Mouse (Mus musculus): ENCODE results near the gene Drd5.

DNA sequence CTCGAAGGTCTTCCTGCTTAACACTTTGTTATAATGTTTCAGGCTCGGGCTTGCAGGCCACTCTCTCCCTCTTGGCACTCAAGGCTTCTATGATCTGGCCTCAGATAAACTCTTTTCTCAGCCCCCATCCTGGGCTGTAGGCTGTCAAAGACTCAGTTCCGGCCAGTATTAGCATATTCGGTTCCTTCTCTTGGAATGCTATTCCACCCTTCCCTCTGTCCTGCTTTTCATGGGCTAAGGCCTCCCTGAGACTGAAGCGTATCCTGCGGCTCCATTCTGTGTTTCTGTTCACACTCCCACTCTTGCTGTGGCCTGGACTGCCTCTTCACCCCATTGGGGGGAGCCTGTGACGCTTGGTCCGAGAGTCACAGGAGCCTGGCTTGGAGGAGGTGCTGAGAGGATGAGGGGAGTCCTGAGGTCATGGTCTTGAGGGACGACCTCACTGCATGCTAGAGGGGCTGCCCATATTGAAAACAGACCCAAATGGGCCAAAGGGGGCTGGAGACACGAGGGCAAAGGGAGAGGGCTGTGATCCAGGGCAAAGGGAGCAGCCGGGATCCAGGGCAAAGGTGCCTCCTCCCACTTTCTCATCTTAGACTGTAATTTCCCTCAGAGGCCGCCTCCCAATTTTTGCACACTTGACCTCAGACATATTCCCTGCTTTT, 41.1 kb upstream of the Drd5 start:
- TF ChIP-seq POLR2A (IDR thresholded peaks at IDR 0.05; ENCODE audit: borderline replicate concordance, low read depth, low read length) (no peak), CTCF (IDR thresholded peaks at IDR 0.05; ENCODE audit: low read depth, low read length) (no peak)

All from bone marrow macrophage, adult 2 months (primary cell).